Mouse (Mus musculus): ENCODE measurements around the gene Slc22a5. TPM values are rescaled to one million over a fixed set of nuclear protein-coding genes. Genes with fewer than 3 reads are reported as not detected.

Gene Slc22a5
- polyA plus RNA-seq, 1 experiment from 2014 or later: 6.4 TPM

DNA sequence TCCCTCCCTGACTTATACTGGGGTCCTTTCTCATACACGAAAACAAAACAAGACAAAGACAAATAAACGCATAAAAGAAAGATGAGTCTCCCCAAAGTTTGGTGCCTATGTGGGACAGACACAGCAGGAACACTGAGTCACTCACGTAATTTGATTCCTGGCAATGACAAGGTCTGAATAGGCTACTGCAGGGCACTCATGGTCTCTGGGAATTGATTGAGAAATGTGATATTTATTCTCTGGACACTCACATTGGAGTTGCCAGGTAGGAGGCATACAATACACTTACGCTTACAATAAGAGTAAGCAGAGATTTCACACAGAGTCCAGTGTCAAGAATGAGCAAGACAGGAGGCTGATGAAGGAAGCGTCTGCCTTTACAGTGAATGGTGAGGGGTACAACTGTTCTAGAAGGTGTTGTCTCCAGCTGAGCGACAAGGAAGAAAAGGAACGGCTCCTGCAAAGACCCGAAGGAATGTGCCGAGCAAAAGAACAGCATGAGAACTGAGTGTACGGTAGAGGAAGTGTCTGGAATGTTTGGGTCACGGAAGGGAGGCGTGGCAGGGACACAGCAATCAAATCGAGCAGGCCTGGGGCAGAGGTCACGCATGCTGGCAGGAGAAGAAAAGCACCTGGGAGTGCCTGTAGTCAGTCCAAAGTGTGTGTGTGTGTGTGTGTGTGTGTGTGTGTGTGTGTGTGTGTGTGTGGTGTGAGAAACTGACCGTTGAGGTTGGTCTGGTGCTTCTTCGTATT is 12.5 kb upstream of the Slc22a5 start:
- Histone ChIP-seq H3K9me3 (no peaks in the 10 kb centered on the region), H3K36me3 (no peaks in the 10 kb centered on the region), H3K27ac (replicated peaks) (no peak overlapping the region), H3K4me1 (peaks cover 15% of the 10 kb centered on the region), H3K4me2 (no peak overlapping the region), H3K27me3 (replicated peaks) (no peaks in the 10 kb centered on the region), H3K9ac (no peak overlapping the region), H3K4me3 (no peak overlapping the region)
- WGBS: 33% methylated on average over 16 of the region's 16 CpGs
- ATAC-seq (ENCODE audit: extremely low read depth, insufficient number of reproducible peaks, low FRiP score, low TSS enrichment): no peak

DNA sequence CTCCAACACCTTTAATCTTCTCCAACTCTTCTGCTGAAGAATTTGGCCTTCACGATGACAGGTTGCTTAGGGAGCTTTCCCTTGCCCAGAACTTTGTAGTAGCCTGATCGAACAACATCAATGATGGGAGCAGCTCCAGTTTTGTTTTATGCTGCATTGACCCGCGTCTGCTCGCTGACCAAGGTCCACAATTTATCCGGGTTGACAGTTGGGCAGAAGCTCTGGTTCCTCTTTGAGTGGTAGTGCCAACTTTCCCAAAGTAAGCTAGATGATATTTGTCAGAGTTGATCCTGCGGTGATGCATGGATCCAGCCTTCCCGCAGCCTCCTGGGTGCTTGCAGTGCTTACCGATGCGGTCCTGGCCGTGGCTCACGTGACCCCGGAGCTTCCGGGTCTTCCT is 11.3 kb upstream of the Slc22a5 start:
- no peak overlapping the region for H3K4me3 ChIP-seq
- 85% methylated on average over 14 of the region's 14 CpGs for WGBS
- no peaks in the 10 kb centered on the region for H3K27me3 ChIP-seq (replicated peaks)
- H3K36me3 ChIP-seq: no peaks in the 10 kb centered on the region
- H3K27ac ChIP-seq (replicated peaks): no peak overlapping the region
- no peak overlapping the region for H3K4me2 ChIP-seq
- no peak overlapping the region for H3K9ac ChIP-seq
- peaks cover 15% of the 10 kb centered on the region for H3K4me1 ChIP-seq
- ATAC-seq (ENCODE audit: extremely low read depth, insufficient number of reproducible peaks, low FRiP score, low TSS enrichment): no peak
- H3K9me3 ChIP-seq: no peaks in the 10 kb centered on the region

DNA sequence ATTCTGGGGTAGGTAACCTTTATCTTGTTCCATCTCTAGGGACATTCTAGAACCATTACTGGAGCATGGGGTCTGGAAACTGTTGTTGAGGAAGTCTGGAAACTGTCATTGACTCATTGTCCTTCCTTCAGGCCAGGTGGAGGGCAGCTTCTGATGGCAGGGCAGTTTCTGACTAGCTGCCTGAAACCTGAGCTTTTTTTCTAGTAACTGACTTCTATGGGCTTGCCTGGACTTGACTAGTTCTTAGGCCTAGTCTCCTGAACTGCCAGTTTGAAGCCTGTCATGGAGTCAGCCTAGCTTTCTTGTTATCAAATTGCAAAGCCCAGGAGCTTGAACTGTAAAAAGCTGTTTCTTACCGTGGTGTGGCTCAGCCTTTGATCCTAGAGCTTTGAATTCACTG is 9.5 kb upstream of the Slc22a5 start:
- WGBS: 36% methylated on average over 1 of the region's 1 CpGs

DNA sequence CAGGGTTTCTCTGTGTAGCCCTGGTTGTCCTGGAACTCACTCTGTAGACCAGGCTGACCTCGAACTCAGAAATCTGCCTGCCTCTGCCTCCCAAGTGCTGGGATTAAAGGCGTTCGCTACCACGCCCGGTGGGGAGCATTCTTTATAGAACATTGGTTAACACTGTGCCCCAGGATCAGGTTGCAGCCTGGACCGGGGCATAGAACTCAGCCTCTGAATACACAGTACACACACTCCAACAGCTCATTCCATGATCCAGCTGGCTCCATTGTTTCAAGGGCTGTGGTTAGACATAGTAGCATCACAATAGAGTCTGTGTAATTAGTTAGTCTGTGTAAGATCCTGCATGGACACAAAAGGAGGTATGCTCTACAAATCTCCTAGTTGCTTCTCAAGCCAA is 8.5 kb upstream of the Slc22a5 start:
- H3K27me3 ChIP-seq (replicated peaks): no peaks in the 10 kb centered on the region
- peaks cover 15% of the 10 kb centered on the region for H3K4me1 ChIP-seq
- no peak overlapping the region for H3K4me2 ChIP-seq
- no peak for ATAC-seq (ENCODE audit: extremely low read depth, insufficient number of reproducible peaks, low FRiP score, low TSS enrichment)
- H3K9me3 ChIP-seq: no peaks in the 10 kb centered on the region
- no peak overlapping the region for H3K9ac ChIP-seq
- H3K36me3 ChIP-seq: no peaks in the 10 kb centered on the region
- no peak overlapping the region for H3K4me3 ChIP-seq
- WGBS: 87% methylated on average over 6 of the region's 6 CpGs
- no peak overlapping the region for H3K27ac ChIP-seq (replicated peaks)

More for the DNA sequence above, 9.5 kb upstream of the Slc22a5 start:
- no peak overlapping the region for H3K27ac ChIP-seq (replicated peaks)
- no peaks in the 10 kb centered on the region for H3K36me3 ChIP-seq
- ATAC-seq (ENCODE audit: extremely low read depth, insufficient number of reproducible peaks, low FRiP score, low TSS enrichment): no peak
- no peak overlapping the region for H3K4me2 ChIP-seq
- no peaks in the 10 kb centered on the region for H3K27me3 ChIP-seq (replicated peaks)
- H3K4me3 ChIP-seq: no peak overlapping the region
- H3K4me1 ChIP-seq: peaks cover 15% of the 10 kb centered on the region
- H3K9me3 ChIP-seq: no peaks in the 10 kb centered on the region
- H3K9ac ChIP-seq: no peak overlapping the region

DNA sequence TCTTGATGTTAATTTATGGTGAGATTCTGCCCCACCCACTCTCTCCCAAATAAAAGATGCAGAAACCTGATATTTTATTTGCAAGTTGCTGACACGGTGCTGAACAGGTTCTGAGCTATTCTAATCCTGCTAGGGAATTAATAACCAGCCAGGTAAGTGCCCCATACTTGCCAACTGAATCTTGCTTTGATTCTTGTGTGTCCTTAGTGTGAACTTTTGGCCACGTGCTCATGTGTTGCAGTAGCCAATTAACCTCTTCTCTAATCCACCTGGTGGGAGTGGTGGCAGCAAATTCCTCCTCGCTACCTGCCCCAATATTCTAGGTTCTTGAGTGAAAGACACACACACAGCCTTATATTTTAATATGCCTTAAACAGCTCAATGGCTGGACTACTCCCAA is 7.5 kb upstream of the Slc22a5 start:
- Histone ChIP-seq H3K27me3 (replicated peaks) (no peaks in the 10 kb centered on the region), H3K4me3 (no peak overlapping the region), H3K4me1 (peaks cover 9% of the 10 kb centered on the region), H3K36me3 (no peaks in the 10 kb centered on the region), H3K27ac (replicated peaks) (no peak overlapping the region), H3K9ac (no peak overlapping the region), H3K9me3 (no peaks in the 10 kb centered on the region), H3K4me2 (no peak overlapping the region)
- WGBS: 50% methylated on average over 3 of the region's 3 CpGs
- ATAC-seq (ENCODE audit: extremely low read depth, insufficient number of reproducible peaks, low FRiP score, low TSS enrichment): no peak

DNA sequence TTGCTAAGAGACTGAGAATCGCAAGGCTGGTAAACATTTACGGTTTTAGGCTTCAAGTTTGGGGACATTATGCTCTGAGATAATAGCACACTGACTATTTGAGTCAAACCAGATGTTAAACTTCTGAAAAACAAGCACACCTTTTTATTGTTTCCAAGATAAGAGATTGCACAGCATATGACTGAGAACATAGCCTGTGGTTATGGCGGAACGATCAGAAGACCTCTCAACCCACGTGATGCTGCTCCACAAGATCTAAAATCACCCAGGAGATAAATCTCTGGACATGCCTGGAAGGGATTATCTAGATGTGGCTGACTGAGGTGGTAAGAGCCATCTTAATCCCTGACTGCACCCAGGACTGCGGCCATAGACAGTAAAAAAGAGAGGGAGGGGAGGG is 5.5 kb upstream of the Slc22a5 start:
- Histone ChIP-seq H3K27me3 (replicated peaks) (no peaks in the 10 kb centered on the region), H3K9ac (no peak overlapping the region), H3K36me3 (no peaks in the 10 kb centered on the region), H3K4me2 (no peak overlapping the region), H3K27ac (replicated peaks) (no peak overlapping the region), H3K4me1 (peaks cover 4% of the 10 kb centered on the region; the same call in 1 of the 2 replicates), H3K4me3 (no peak overlapping the region), H3K9me3 (no peaks in the 10 kb centered on the region)
- no peak for ATAC-seq (ENCODE audit: extremely low read depth, insufficient number of reproducible peaks, low FRiP score, low TSS enrichment)
- 70% methylated on average over 6 of the region's 6 CpGs for WGBS

DNA sequence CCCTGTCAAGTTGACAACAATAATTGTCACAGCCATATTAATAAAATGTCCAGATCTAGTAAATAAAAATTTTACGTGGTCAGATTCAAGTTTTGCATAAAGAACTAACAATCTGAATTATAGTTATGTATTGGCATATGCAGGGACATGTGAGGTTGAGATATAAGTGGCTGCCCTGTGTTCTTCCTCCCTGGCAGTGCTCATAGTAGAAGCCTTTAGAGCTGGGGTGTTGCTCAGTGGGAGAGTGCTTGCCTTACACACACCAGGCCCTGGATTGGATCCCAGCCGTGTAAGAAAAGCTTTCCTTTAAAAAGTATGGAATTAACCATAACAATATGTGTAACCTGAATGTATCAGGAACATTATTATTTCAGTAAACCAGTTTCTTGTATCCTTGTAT is 2.0 kb upstream of the Slc22a5 start:
- no peaks in the 10 kb centered on the region for H3K27me3 ChIP-seq (replicated peaks)
- H3K4me2 ChIP-seq: no peak overlapping the region
- H3K36me3 ChIP-seq: no peaks in the 10 kb centered on the region
- H3K4me1 ChIP-seq: peaks cover 32% of the 10 kb centered on the region
- no peak overlapping the region for H3K27ac ChIP-seq (replicated peaks)
- 74% methylated on average over 2 of the region's 2 CpGs for WGBS
- H3K9ac ChIP-seq: no peak overlapping the region
- no peaks in the 10 kb centered on the region for H3K9me3 ChIP-seq
- ATAC-seq (ENCODE audit: extremely low read depth, insufficient number of reproducible peaks, low FRiP score, low TSS enrichment): no peak
- H3K4me3 ChIP-seq: no peak overlapping the region

DNA sequence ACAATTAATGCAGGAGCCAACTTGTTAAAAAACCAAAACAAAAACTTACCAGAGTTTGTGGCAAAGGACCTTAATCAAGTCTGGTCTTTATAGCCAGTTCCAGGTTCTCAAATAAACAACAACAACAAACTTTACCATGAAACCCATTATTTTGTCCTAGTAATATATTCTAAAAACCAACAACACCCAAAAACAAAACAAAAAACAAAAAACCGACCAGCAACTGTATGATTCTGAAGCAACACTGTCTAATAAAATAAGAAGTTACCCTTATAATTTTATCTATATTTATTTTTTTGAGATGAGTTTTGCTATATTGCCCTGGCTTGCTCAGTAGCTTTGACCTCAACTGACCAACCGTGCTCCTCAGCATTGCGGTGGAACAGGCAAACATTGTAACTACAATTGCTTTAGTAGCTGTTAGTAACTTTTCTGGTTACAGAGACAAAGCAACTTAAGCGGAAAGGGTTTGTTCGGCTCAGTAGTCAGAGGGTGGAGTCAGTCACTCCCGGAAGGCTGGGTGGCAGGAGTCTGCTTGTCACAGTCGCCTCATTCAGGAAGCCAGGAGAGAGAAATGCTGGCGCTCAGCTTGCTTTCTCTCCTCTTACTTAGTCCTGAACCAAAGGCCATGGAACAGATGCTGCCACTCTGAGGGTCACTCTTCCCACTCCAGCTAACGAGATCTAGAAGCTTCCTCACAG is 1.4 kb upstream of the Slc22a5 start:
- H3K9ac ChIP-seq: no peak overlapping the region
- no peak overlapping the region for H3K4me3 ChIP-seq
- no peaks in the 10 kb centered on the region for H3K9me3 ChIP-seq
- no peaks in the 10 kb centered on the region for H3K36me3 ChIP-seq
- no peak overlapping the region for H3K27ac ChIP-seq (replicated peaks)
- H3K4me1 ChIP-seq: peaks cover 37% of the 10 kb centered on the region
- ATAC-seq (ENCODE audit: extremely low read depth, insufficient number of reproducible peaks, low FRiP score, low TSS enrichment): no peak
- no peaks in the 10 kb centered on the region for H3K27me3 ChIP-seq (replicated peaks)
- 44% methylated on average over 9 of the region's 9 CpGs for WGBS
- H3K4me2 ChIP-seq: no peak overlapping the region

DNA sequence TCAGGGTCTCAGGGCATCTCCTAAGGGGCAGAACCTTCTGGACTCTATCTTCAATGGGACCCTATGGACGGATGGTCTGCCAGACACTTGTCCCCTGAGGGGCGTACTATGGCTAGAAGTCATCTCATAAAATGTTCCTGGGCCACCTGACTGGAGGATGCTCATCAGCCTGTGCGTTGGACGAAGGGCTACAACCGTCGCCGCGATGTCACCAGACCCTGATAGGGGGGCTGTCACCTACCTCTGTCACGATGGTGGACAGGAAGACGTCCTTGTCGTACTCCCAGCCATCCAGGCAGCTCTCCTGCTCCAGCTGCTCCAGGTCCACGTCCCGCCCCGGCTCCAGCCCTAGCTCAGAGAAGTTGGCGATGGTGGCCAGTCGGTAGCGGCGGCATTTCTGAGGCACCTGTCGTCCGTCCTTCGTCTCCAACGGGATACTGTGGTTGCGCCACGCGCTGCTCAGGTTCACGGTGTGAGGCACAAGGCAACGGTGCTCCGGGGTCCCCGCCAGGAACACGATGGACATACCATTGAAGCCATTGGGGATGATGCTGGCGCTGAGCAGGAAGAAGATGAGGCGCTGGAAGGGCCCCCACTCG is 455 bp downstream of the Slc22a5 start:
- Histone ChIP-seq H3K4me1 (peaks cover 37% of the 10 kb centered on the region), H3K27me3 (replicated peaks) (no peaks in the 10 kb centered on the region), H3K4me2 (peak overlapping the region; percentile 96), H3K9me3 (no peaks in the 10 kb centered on the region), H3K4me3 (peak overlapping the region; percentile 73), H3K36me3 (peaks cover 3% of the 10 kb centered on the region; the same call in 1 of the 2 replicates), H3K9ac (peak overlapping the region; percentile 86), H3K27ac (replicated peaks) (peak overlapping the region; percentile 76)
- ATAC-seq (ENCODE audit: extremely low read depth, insufficient number of reproducible peaks, low FRiP score, low TSS enrichment): 0 out of 2 replicates have a peak, but pooled peaks have one; percentile 1
- WGBS: 3% methylated on average over 33 of the region's 33 CpGs

DNA sequence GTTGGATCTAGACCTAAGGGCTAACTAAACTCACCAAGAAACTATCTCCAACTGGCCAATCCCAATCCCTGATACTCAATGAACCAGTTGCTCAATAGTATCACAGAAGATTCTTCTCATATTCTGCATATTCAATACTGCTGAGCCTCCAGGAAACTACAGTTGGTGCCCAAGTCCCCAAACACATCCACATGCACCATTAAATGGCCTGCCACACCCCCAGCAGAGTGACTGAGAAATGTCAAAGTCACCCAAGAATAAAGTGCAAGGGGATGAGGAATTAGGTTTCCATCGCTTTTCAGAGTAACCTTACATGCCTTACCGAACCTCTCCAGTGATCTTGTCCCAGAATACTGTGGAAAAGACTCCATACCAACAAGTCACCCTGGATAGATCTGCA is 1.2 kb downstream of the Slc22a5 start:
- no peak overlapping the region for H3K27ac ChIP-seq (replicated peaks)
- peak overlapping the region; percentile 86; the same call in 1 of the 2 replicates for H3K9ac ChIP-seq
- peak overlapping the region; percentile 73 for H3K4me3 ChIP-seq
- H3K9me3 ChIP-seq: no peaks in the 10 kb centered on the region
- 77% methylated on average over 2 of the region's 2 CpGs for WGBS
- peak overlapping the region; percentile 96 for H3K4me2 ChIP-seq
- no peaks in the 10 kb centered on the region for H3K27me3 ChIP-seq (replicated peaks)
- H3K36me3 ChIP-seq: peaks cover 7% of the 10 kb centered on the region
- H3K4me1 ChIP-seq: peaks cover 37% of the 10 kb centered on the region
- ATAC-seq (ENCODE audit: extremely low read depth, insufficient number of reproducible peaks, low FRiP score, low TSS enrichment): no peak

DNA sequence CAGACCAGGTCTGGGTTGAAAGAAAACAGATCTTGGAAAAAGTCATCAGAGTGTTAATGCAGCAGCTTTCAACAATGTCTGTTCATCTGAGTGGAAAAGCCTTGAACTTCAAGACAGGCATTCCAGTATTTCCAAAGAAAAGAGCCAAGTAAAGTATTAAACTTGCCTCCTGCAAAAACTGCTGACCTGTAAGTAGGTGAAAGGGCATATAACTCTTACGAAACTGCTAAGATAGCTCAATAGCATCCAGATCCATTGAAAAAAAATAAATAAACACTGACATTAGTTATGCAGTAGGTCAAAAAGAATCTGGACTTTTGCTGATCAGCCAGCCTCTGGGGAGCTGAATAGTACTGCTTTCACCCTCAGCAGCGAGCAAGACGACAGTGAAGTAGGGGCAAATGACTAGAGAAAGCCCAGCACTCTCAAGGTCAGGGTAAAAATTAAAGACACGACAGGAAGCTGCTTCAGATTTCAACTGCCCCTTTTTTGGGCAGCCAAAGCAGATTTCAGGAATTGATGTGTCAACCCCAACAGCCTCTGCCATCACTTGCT is 2.3 kb downstream of the Slc22a5 start:
- peak overlapping the region; percentile 96 for H3K4me2 ChIP-seq
- no peaks in the 10 kb centered on the region for H3K27me3 ChIP-seq (replicated peaks)
- peak overlapping the region; percentile 7; the same call in 1 of the 2 replicates for H3K4me3 ChIP-seq
- no peak overlapping the region for H3K9ac ChIP-seq
- peaks cover 37% of the 10 kb centered on the region for H3K4me1 ChIP-seq
- ATAC-seq (ENCODE audit: extremely low read depth, insufficient number of reproducible peaks, low FRiP score, low TSS enrichment): no peak
- WGBS: 33% methylated on average over 4 of the region's 4 CpGs
- H3K27ac ChIP-seq (replicated peaks): peak overlapping the region; percentile 48
- peaks cover 11% of the 10 kb centered on the region for H3K36me3 ChIP-seq
- no peaks in the 10 kb centered on the region for H3K9me3 ChIP-seq

All from heart, embryonic 13.5 days (tissue).